Mouse (Mus musculus) CD4-positive, CD25-positive, alpha-beta regulatory T cell, adult 2 months (primary cell): ENCODE data around the gene Cblc.

Source experiments
- DNase-seq: peaks from one replicate; pipeline ENCODE4 v3.0.0-alpha.2; 2012; ENCODE audit warnings: low read depth, low spot score

Gene Cblc

DNA sequence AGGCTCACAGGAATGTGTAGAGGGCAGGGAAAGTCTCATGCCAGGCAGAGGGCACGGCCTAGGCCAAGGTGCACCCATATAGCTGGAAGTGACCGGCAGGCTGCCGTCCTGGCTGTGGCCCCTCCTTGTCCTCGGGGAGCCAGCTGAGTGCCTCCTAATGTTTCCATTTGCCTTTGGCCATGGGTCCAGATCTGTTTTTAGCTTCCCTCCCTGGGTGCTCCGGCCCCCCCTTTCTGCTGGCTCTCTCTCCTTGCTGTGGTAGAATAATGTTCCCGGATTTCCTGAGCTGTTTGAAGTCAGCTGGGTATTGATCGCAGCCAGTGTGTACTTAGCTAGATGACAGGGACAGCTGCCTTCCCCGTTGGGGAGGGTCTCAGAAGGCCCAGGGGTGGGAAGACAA, 13.0 kb downstream of the Cblc start:
- DNase-seq, result no peak

GRCm38 (mm10) chr7:19782645-19783044, 14.0 kb downstream of the Cblc start:
- peak; percentile 50 for DNase-seq

- DNase-seq, result no peak
Measured at GRCm38 (mm10) chr7:19781741-19782140, 14.9 kb downstream of the Cblc start.

- DNase-seq, result no peak
Measured at GRCm38 (mm10) chr7:19779903-19780302, 16.7 kb downstream of the Cblc start.

DNA sequence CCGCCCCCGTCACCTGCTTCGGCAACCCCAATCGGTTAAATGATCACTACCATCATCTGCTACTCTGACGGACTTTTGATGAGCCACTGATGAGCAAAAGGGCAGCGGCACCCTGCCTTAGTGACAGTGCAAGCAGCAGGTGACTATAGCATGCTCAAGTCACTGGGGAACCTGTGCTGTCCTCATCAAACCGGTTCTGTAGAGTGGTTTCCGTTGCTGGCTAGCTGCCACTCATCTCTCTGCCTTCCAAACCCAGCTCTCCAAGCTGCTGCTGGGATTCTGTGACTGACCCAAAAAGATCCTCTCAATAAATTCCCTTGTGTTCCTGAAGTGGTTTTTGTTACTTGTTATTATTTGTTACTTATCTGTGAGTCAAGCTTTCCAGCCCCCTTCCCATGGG, 18.0 kb downstream of the Cblc start:
- no peak for DNase-seq

DNA sequence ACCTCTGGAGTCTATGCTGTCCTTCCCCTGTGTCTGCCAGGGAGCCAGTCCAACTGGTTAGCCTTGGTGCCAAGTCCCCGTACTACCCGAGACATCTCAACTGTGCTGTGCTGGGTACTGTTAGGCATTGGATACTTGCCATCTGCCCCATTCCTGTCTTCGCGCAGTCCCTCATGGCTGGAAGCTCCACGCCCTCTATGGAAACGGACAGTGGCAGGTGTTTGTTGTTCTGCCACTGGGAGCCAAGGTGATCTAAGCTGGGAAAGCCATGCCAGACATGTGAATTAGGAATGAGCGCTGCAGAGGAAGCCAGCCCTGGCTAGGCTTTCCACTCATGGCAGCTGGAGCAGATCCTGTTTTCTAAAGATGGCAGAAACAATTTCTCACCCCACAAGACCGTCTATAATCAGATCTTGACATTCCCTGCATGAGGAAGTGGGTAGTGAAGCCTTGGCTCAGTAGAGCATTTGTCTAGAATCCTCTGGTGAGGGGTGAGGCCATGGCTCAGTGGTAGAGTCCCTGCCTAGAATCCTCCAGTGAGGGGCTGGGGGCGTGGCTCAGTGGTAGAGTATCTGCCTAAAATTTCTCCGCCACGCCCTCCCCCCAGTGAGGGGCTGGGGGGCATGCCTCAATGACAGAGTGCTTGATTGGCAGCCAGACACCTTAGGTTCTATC, 19.4 kb downstream of the Cblc start:
- DNase-seq, result no peak

DNA sequence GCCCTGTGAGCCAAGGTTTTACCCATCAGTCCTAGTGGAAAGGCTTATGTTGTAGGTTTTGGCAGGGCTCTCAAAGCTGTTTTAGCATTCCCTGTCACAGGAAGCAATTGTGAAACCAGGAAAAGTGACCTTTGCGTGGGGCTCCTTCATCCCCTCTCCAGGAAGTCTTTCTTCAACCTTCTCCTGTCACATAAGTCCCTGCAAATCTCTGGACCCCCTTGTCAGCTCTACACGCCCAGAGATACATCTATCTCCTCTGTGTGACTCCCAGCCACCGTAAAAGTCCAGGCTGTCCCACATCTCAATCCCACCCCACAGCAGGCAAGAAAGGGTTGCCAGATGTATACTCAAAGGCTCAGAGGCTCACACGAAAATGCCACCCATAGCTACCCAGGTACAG, 24.9 kb downstream of the Cblc start:
- no peak for DNase-seq

DNA sequence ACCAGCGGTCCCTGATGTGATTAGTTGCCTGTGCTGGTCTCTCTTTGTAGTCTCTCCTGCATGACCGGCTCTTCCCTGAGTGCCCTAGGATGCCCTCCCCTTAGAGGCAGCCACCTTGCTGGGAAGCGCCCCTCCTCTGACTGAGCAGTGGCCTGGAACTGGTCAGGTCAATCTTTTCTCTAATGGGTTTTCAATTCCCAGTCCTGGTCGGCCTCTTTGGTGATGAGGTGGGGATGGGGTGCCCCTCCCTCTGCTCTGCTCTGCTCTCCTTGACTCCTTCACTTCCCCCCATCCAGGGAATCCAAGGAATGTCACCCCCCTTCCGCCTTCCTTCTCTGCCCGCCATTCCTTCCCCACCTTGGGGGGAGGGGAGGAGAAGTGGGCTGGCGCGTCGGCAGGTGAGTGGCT, 25.6 kb downstream of the Cblc start, which contains the start of gene Bcam:
TSS of gene Bcam (minus strand) at position 33 of the 408 bp plus-strand sequence.
- DNase-seq, result no peak

- peak; percentile 85 for DNase-seq
Measured at GRCm38 (mm10) chr7:19770375-19770754, 26.2 kb downstream of the Cblc start.

DNA sequence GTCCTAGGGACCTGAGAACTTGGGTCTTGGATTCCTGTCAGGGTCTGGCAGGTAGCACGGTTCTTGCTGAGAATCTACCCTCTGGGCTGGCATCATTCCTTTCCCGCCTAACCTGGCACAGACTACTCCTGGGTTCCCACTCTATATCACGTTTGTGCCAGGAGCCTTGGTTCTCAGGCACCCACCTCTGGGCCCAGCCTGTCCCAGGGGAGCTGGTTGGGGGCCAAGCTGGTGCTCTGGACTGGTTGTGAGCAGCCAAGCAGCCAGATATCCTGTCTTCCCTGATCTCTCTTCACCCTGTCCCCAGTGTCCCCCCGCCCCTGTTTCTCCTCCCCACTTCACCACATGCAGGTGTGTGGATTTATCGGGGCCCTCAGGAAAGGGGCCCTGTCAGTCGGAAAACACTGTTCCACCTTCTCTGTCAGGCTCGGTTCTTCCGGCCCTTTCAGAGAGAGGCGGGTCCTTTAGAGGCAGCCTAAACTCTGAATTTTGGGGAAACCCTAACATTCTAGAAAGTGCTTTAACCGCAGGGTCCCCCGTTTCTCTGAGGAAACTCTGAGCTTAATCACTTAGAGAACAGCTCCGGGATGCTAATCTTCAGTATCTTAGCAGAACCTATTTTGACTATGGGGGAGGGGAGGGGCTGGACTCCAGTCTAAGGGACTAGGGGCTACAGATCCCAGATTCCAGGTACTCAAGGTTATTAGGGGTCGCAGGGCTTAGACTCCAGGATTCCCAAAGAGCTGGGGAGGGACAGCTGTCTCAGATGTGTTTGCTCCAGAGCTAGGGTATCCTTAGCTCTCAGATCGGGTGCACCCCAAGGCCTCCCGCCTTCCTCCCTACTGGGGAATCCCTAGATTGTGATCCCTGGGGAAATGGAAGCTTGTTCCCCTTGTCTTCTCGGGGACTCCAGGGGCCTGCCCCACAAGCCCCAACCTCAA, 26.9 kb downstream of the Cblc start:
- peak; percentile 49 for DNase-seq

DNA sequence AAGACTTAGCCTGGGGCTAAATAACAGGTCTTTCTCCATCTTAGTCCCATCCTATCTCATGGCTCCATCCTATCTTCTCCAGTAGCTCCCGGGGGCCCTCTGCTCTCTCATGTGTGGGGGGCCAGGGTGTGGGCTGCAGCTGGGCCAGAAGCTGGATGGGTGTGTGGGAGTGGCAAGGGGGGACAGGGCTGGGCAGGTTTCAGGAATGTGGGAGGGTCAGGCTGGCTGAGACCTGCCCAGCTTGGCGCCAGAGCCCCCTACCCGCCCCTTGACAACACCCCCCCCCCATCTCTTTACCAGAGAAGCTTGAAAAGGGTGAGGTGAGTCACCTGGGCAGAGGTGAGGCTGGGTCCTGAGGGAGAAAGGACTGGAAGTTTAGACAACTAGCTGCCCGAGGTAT, 27.6 kb downstream of the Cblc start:
- no peak for DNase-seq

DNA sequence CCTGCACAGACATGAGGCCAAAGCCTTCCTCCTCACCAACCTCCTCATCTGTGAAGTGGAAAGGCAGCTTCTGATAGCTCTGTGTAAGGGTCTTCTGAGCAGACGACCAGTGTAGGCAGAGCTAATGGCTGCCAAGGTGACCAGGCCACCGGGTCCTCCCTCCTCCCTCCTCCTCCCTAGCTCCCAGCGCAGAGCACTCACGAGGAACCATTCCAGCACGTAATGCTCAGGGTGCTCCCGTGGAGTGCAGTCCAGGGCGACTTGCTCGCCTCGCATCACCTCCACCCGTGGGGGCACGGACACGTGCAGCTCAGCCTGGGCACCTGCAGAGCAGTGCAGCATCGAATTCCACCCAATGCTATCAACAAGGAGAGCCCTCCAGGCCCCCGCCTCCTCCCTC, 28.4 kb downstream of the Cblc start:
- DNase-seq, result no peak

GRCm38 (mm10) chr7:19764581-19764980, 32.0 kb downstream of the Cblc start:
- DNase-seq, result no peak

GRCm38 (mm10) chr7:19763829-19764477, 32.7 kb downstream of the Cblc start:
- DNase-seq, result no peak

- no peak for DNase-seq
Measured at GRCm38 (mm10) chr7:19762283-19762682, 34.3 kb downstream of the Cblc start.

DNA sequence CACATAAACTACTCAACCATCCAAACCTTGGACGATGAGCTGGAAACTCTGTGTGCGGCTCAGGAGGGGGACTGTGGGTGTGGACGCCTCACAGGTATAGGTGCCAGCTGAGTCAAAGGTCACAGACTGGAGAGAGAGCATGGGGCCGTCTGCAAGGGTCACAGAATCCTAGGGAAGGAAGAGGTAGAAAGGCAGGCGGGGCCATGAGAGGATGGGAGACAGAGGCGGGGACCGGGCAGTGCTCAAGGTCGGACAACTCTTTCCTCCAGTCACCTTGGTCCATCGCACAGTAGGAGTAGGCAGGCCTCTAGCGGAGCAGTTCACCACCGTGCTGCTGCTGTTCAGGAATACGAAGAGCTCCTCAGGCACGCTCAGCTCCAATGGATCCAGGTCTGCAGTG, 36.6 kb downstream of the Cblc start:
- no peak for DNase-seq

- DNase-seq, result no peak
Measured at GRCm38 (mm10) chr7:19758623-19759022, 38.0 kb downstream of the Cblc start.

- DNase-seq, result no peak
Measured at GRCm38 (mm10) chr7:19755851-19756786, 40.5 kb downstream of the Cblc start.

- no peak for DNase-seq
Measured at GRCm38 (mm10) chr7:19755008-19755407, 41.6 kb downstream of the Cblc start.

DNA sequence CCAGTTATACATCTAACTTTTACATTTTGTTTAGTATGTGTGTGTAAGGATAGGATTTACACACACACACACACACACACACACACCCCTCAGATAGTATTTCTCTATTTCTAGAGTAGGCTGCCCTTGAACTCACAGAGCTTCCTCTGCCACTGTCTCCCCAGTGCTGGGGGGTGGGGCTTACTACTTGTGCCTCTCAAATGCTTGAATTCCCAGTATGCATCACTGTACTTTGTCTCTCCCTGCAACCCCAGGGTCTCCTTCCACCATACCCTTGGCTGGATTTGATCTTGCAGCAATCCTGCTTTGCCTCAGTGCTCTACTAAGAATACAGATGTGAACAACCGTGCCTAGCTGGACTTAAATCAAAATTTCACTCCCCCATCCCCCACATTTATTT, 42.5 kb downstream of the Cblc start:
- no peak for DNase-seq

DNA sequence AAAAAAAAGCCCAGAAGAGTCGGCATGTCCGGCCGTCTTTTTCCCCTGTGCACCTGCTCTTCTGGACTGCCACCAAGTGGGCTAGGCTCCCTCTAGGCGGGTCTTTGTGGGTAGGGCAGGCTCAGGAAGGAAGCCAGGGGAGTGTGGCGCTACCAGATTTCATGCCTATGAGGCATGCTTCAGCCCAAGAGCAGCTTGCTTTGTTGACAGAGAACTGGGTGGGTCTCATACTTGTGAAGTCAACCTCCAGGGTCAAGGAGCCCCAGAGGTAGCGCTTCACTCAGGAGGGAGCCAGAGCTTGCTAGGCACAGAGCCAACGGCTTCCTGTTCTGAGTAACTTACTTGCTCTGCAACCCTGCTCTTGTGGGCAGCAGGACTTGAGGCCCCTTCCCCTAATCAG, 43.0 kb downstream of the Cblc start:
- DNase-seq, result no peak
